Mouse (Mus musculus): ENCODE results near the gene Olfr1480. TPM values are rescaled to one million over a fixed set of nuclear protein-coding genes. Genes with fewer than 3 reads are reported as not detected.

Gene Olfr1480
- not detected for total RNA-seq (2021)
- long read RNA-seq, experiment 1 = 0 reads
- long read RNA-seq, experiment 2 = 0 reads

DNA sequence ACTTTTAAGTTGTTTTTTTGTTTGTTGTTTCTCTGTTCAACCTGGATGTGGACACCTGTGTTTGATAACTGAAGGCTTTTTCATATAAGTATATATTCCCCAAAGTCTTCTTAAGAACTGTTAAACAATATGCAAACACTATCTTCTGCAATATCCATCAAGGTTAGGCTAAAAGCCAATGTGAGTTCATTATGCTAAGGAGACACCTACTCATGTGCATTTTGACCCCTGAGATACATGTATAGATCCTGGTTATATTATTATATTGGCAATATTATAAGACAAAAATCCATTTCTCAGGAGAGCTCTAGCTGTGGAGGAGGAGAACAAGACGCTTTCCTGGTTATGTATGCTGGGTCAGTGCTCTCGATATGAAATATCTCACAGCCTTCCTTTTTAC, at the start of gene Olfr1480:
Gene Olfr1480, plus strand, starts transcription at position 301 of the 400 bp plus-strand sequence.
- no peak for DNase-seq

DNA sequence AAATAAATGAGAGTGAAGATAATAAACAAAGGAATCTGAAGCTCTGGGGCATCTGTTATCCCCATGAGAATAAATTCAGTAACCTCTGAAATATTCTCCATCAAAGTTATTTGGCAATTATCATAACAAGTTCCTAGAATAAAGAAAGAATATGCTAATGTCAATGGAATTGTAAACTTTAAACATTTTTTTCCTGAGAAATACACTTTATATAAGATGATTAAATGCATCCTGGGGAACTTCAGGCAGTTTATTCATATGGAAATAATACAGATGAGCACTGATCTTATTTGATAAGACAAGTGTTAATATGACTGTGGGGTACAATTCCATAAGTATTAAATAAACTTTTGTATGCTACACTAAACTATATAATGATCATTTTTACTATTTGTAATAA, 47.6 kb upstream of the Olfr1480 start, which contains the start of gene Olfr1475:
Gene Olfr1475, minus strand, starts transcription at position 101 of the 400 bp plus-strand sequence.
- DNase-seq = no peak

DNA sequence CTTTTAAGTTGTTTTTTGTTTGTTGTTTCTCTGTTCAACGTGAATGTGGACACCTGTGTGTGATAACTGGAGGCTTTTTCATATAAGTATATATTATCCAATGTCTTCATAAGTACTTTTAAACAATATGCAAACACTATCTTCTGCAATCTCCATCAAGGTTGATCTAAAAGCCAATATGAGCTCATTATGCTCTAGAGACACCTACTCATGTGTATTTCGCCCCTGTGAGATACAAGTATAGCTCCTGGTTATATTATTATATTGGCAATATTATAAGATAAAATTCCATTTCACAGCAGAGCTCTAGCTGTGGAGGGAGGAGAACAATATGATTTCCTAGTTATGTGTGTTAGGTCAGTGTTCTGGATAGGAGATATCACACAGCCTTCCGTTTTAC, 27.5 kb upstream of the Olfr1480 start, which contains the start of gene Olfr1477:
Gene Olfr1477, plus strand, starts transcription at position 301 of the 400 bp plus-strand sequence.
- DNase-seq = no peak

Other genes with a start within 250 kb of the Olfr1480 start
- gene Olfr1465, start 212.4 kb upstream of the Olfr1480 start, total RNA-seq (2021) = not detected
- gene Olfr1466, start 189.1 kb upstream of the Olfr1480 start, total RNA-seq (2021) = not detected
- gene Olfr1467, start 165.7 kb upstream of the Olfr1480 start, total RNA-seq (2021) = not detected
- gene Olfr1469, start 120.1 kb upstream of the Olfr1480 start, total RNA-seq (2021) = not detected
- not detected for gene Olfr1471, start 84.5 kb upstream of the Olfr1480 start, total RNA-seq (2021)
- gene Olfr1472, start 71.8 kb upstream of the Olfr1480 start, total RNA-seq (2021) = not detected
- gene Olfr1474, start 58.3 kb upstream of the Olfr1480 start, total RNA-seq (2021) = not detected
- not detected for gene Olfr1475, start 47.7 kb upstream of the Olfr1480 start, total RNA-seq (2021)
- not detected for gene Olfr1477, start 27.4 kb upstream of the Olfr1480 start, total RNA-seq (2021)
- not detected for gene Olfr1484, start 55.6 kb downstream of the Olfr1480 start, total RNA-seq (2021)
- gene Olfr1487, start 89.5 kb downstream of the Olfr1480 start, total RNA-seq (2021) = not detected
- not detected for gene Olfr1489, start 103.7 kb downstream of the Olfr1480 start, total RNA-seq (2021)
- not detected for gene Olfr1490, start 123.2 kb downstream of the Olfr1480 start, total RNA-seq (2021)
- not detected for gene Olfr1491, start 169.4 kb downstream of the Olfr1480 start, total RNA-seq (2021)
- not detected for gene Olfr1493-ps1, start 195.4 kb downstream of the Olfr1480 start, total RNA-seq (2021)
- not detected for gene Olfr1494, start 211.8 kb downstream of the Olfr1480 start, total RNA-seq (2021)
- not detected for gene Olfr1495, start 236.7 kb downstream of the Olfr1480 start, total RNA-seq (2021)
- not detected for gene Olfr1496, start 250.0 kb downstream of the Olfr1480 start, total RNA-seq (2021)